Mouse (Mus musculus) effector memory CD4-positive, alpha-beta T cell, adult 5 months (primary cell): ENCODE results near the gene Zmym5. TPM values are rescaled to one million over a fixed set of nuclear protein-coding genes. Genes with fewer than 3 reads are reported as not detected.

ENCODE experiments used
- polyA plus RNA-seq: library from polyadenylated mRNA; unstranded; fragments of 100-300 nt; shearing (Covaris generic); gene quantifications from one replicate; pipeline ENCODE4 v1.2.1, GENCODE M21; 2017

Gene Zmym5
- polyA plus RNA-seq, result 59.6 TPM

GRCm38 (mm10) chr14:56811701-56812339, at the start of gene Zmym5:
Zmym5 (minus strand) TSS chr14:56811716.

GRCm38 (mm10) chr14:56778200-56778932, 33.1 kb downstream of the Zmym5 start, which contains the start of gene Pspc1:
Pspc1 (minus strand) TSS chr14:56778316.

Other genes with a start within 250 kb of the Zmym5 start
- gene Cenpj, start 236.3 kb downstream of the Zmym5 start, polyA plus RNA-seq, result 4.9 TPM
- gene Parp4, start 236.1 kb downstream of the Zmym5 start, polyA plus RNA-seq, result 18.9 TPM
- 28.6 TPM for gene Mphosph8, start 143.5 kb downstream of the Zmym5 start, polyA plus RNA-seq
- gene Pspc1, start 33.4 kb downstream of the Zmym5 start, polyA plus RNA-seq, result 71.5 TPM
- 70.4 TPM for gene Zmym2, start 74.9 kb upstream of the Zmym5 start, polyA plus RNA-seq
- gene Gja3, start 246.4 kb upstream of the Zmym5 start, polyA plus RNA-seq, result not detected